Mouse (Mus musculus): ENCODE data around the gene Stk11.
A peak's percentile ranks its signal among the peaks of the same experiment; 100 is the strongest.

Gene Stk11

GRCm38 (mm10) chr10:80170052-80170451 lies 54.4 kb downstream of the Stk11 start:
- no peak for ATAC-seq (ENCODE audit: low TSS enrichment)

DNA sequence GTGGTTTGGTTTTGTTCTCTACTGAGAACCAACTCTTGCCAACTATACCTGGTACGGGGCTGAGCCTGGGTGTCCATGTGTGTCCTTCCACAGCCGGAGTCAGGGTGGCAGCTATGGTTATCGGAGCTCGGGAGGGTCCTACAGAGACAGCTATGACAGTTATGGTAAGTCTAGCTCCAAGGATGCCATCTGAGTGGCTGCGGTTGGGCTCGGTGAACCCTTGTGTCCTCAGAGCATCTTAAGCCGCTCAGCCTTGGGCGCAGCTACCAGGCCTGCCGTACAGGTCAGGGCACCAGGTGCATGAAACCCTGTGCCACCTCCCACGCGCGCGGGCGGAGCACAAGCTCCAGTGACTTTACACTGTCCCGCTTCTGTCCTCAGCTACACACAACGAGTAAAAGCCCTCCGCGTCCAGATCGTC lies 55.0 kb downstream of the Stk11 start:
- ATAC-seq (ENCODE audit: low TSS enrichment): no peak

- no peak for ATAC-seq (ENCODE audit: low TSS enrichment)
Measured at GRCm38 (mm10) chr10:80171252-80171651, 55.6 kb downstream of the Stk11 start.

DNA sequence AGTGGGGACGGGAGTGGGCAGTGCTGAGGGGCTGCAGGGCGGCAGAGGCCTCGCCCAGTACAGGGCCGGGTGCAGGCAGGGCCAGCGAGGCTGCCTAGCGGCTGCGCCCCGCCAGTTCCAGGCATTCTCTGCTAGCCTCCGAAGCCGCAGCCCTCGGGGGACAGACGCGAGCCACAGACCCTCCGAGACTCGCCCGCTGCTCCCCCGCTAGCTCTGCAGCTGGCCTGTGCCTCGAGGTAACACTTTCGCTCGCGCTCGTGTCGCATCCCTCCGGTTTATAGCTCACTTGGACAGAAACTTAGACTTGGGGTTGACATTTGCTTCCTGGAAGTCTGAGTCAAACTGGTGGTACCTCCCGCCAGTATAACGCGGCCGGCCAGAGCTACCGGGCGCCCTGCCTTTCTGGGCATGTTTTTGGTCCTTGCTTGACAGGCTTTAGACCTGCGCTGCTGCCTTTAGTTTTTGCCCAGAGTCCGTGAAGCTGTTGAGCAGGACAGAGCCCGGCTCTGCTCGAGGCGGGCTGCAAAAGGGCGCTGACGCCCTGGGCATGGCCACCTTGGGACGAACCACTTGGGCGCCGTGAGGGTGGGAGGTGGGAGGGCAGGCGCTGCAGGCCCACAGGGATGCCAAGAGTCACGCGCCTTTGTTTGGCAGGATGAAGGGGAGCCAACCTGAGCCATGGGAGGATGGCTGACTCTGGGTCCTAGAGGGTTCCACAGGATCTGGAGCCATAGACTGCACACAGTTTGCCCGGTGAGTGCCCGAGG lies 56.3 kb downstream of the Stk11 start:
- no peak for ATAC-seq (ENCODE audit: low TSS enrichment)

DNA sequence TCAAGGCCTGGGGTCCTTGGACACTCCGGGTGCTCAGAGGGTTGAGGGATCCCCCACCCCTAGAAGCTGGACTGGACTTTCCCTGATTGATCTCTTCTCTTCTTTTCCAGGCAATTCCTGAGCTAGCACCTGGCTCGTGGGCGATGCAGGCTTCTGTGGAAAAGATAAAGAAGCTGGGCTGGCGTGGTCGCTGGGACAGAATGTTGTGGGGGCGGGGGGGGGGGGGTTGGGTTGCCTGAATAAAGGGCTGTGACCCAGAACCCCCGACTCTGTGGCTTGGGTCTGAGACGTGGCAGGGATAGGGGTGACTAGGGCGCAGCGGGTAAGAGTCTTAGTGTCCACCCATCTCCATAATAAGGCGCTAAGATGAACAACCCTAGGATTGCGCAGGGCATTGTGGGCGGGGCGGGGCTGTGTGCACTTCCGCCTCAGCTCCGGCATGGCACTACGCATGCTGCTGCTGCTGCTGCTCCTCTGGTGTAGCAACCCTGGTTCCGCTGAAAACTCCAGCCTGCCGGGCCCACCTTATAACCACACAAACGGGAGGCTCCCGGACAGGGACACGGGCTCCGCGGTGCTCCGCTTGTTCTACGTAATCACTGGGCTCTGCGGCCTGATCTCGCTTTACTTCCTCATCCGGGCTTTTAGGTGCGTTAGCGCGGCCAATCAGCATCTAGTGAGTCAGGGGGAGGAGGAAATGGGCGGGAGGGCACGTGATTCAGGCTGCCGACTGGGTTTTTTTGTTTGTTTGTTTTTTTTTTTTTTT lies 57.1 kb downstream of the Stk11 start, which contains the start of gene 1600002K03Rik:
TSS of gene 1600002K03Rik (plus strand) at position 418 of the 766 bp plus-strand sequence.
- ATAC-seq (ENCODE audit: low TSS enrichment): peak; percentile 68

DNA sequence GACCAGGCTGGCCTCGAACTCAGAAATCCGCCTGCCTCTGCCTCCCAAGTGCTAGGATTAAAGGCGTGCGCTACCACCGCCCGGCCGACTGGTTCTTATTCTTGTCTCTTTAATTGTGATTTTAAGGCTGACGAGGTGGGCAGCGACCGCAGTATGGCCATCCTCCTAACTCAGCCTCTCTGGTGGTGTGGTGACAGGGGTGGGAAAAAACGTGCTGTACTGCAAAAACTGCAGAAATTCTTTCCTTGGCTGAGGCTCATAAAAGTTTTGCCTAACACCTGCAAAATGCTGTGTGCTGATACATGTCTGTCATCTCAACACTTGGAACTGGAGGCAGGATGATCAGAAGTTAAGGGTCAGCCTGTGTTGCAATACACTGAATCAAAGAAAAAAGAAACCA lies 57.8 kb downstream of the Stk11 start:
- no peak for ATAC-seq (ENCODE audit: low TSS enrichment)

- no peak for ATAC-seq (ENCODE audit: low TSS enrichment)
Measured at GRCm38 (mm10) chr10:80173955-80174640, 58.5 kb downstream of the Stk11 start.

GRCm38 (mm10) chr10:80174705-80175104 lies 59.1 kb downstream of the Stk11 start:
- no peak for ATAC-seq (ENCODE audit: low TSS enrichment)

GRCm38 (mm10) chr10:80175536-80176269 lies 60.1 kb downstream of the Stk11 start:
- no peak for ATAC-seq (ENCODE audit: low TSS enrichment)

DNA sequence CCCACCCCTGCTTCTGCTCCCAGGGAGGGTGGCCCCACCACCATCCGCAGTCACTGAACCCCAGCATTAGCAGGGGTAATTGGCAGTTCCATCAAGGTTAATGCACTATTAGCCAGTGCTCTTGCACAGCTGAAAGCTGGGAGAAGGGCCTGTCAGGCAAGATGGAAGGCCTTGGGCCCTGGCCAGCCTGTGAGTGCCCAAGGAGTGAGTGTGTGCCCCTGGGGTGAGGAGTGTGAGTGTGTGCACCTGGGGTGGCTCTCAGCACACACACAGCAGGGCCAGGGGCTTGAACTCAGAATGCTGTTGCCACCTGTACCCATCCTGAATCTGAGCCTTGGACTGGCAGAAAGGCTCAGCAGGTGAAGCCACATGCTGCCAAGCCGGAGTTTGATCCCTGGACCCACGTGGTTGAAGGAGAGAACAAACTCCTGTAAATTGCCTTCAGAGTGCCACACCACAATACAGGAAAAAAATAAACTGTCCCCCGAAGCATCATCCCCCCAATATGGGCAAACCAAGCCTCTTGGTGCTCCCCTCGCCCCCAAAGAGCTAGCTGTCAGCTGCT lies 60.7 kb downstream of the Stk11 start:
- ATAC-seq (ENCODE audit: low TSS enrichment): no peak

DNA sequence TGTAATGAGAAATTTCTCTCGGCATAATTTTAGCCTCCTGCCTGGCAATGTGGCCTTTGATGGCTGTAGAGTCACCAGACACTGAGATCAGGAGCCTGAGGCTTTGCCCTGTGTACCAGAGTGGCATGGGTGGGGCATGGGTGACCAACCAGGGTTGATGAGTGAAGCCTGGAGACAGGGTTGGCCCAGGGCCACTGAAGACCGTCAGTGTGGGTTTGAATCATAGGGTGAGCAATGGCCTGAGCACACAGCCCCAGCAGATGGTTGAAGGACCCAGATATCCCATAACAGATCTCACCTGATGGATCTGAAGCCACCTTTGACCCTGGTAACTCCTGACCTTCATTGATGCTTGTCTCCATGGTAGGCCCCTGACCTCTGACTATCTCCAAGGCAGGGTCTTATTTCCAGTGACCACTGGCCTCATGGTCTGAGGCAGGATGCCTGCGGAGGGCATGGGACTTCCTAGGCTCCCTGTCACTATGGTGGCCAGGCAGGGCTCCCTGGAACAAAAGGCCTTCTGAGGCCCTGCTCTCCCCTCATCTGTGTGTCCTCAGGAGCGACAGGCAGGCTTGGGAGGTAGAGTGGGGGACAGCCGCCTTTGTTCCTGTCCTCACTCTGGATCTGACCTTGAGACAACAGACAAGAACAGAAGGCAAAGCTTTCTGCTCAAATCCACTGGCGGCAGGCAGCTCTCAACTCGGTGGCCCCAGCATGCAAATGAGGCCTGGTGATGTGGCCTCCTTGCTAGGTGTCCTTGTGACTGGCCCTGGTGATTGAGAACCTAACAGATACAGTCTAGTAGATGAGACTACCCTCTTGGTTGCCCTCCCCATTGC lies 62.1 kb downstream of the Stk11 start:
- no peak for ATAC-seq (ENCODE audit: low TSS enrichment)

DNA sequence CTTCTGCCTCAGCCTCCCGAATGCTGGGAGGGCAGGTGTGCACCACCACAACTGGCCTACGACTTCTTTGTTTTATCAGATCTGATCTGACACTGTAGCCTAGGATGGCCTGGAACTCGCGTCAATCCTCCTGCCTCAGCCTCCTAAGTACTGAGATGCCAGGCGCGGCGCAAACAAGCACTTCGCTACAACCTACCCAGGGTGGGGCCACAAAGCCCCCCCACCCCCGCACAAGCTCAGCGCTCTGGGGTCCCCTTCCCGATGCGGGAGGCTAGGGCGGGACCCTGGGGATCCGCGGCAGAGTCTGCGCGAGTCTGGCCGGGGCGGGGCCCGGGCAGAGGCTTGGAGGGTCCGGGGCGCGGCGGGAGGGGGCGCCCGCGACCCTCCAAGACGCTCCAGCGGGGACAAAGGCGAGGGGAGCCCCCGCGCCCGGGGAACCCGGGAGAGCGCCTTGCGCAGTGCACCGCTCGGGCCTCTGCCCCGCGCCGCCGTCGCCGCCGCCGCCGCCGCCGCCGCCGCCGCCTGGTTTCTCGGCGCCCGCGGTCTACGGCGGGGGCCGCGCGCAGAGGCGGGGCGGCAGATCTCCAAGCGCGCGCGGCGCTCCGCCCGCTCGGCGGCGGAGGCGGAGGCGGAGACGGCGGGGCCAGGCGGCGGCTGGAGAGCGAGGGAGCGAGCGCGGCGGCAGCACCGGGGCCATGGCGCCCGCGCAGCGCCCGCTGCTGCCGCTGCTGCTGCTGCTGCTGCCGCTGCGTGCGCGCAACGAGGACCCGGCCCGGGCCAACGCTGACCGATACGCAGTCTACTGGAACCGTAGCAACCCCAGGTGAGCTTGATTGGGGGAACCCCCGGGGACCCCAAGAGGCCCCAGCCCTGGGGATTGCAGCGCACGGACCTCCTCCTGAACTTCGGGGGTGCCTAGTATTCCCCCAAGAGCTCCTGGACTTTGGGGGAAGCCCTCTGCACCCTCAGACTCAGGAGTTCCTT lies 63.8 kb downstream of the Stk11 start, which contains the start of gene Efna2:
TSS of gene Efna2 (plus strand) at position 415 of the 984 bp plus-strand sequence.
- peak; percentile 15; the same call in 1 of the 2 replicates for ATAC-seq (ENCODE audit: low TSS enrichment)
